Mouse (Mus musculus) kidney, postnatal 0 days (tissue): ENCODE results near the gene Slc1a2. TPM values are rescaled to one million over a fixed set of nuclear protein-coding genes. Genes with fewer than 3 reads are reported as not detected.

Source experiments
- ATAC-seq: fragments of 200-750 bp; cut with Nextera tagmentation; replicated peaks from 2 replicates; pipeline ENCODE4 v1.8.0; 2017; ENCODE audit warnings: low read depth, moderate number of reproducible peaks, moderate TSS enrichment, moderate library complexity; ENCODE audit not compliant: low FRiP score
- DNase-seq: peaks from one replicate; pipeline ENCODE4 v3.0.0-alpha.2; 2016; ENCODE audit warnings: low spot score
- H3K27ac ChIP-seq: fragments of 300-500 bp; sonication (generic); 2 replicates; pipeline ENCODE4 v1.5.1; 2014; ENCODE audit warnings: mild to moderate bottlenecking
- H3K27me3 ChIP-seq: fragments of 300-500 bp; sonication (generic); 2 replicates; pipeline ENCODE4 v1.6.1; 2014; ENCODE audit warnings: low read length, mixed read lengths; ENCODE audit not compliant: insufficient read depth
- H3K36me3 ChIP-seq: fragments of 300-500 bp; sonication (generic); 2 replicates; pipeline ENCODE4 v1.6.1; 2014; ENCODE audit warnings: low read length, mixed read lengths; ENCODE audit not compliant: insufficient read depth
- H3K4me1 ChIP-seq: fragments of 300-500 bp; sonication (generic); replicated peaks from 2 replicates; pipeline ENCODE4 v1.6.1; 2014; ENCODE audit warnings: antibody characterized with exemption, low read length, mixed read lengths; ENCODE audit not compliant: insufficient read depth
- H3K4me2 ChIP-seq: fragments of 300-500 bp; sonication (generic); 2 replicates; pipeline ENCODE4 v1.6.1; 2014; ENCODE audit warnings: mild to moderate bottlenecking, low read length, moderate library complexity, mixed read lengths
- H3K4me3 ChIP-seq: fragments of 300-500 bp; sonication (generic); replicated peaks from 2 replicates; pipeline ENCODE4 v1.5.1; 2014; ENCODE audit warnings: low read depth, low read length
- H3K9ac ChIP-seq: fragments of 300-500 bp; sonication (generic); 2 replicates; pipeline ENCODE4 v1.6.1; 2014; ENCODE audit warnings: low read depth, low read length
- H3K9me3 ChIP-seq: fragments of 300-500 bp; sonication (generic); replicated peaks from 2 replicates; pipeline ENCODE4 v1.6.1; 2016; ENCODE audit warnings: low read length, inconsistent platforms, mixed read lengths
- CTCF ChIP-seq: IDR thresholded peaks from 2 replicates; pipeline ENCODE4 v1.5.1; 2016; ENCODE audit warnings: antibody characterized with exemption, low read depth, mild to moderate bottlenecking, moderate library complexity
- WGBS: fragments of 180-500 bp; shearing (Covaris S2); extraction: QIAGEN DNeasy Blood & Tissue Kit; methylation state at CpG from one replicate; pipeline ENCODE4 v1.1.7; 2014; 5-methylcytosine and 5-hydroxymethylcytosine counted together
- polyA plus RNA-seq: library from polyadenylated mRNA; unstranded; fragments of >200 nt; fragmentation: Nextera tagmentation; extraction: Ambion mirVana; gene quantifications from 2 replicates; pipeline ENCODE4 v1.2.1, GENCODE M21; 2015

Slc1a2 gene
- polyA plus RNA-seq, 1 experiment from 2014 or later: 0.13 TPM

DNA sequence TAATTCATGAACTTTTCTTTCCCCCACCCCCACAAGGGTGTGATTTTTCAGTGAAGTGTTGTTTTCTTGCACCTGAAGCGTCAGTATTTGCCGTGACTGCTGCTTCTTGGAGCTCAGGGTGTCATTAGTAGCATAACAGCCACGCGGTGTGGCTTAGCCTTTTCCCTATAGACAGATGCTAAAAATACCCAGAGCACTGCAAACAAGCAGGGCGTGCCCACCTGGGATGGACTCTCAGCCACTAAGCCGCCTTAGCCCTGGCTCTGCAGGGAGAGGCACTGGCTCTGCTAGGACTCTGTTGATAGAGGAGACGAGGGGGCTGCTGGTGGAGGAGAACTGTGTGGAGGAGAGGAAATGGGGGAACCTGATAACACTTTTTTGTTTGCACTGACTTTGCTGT, 35.1 kb downstream of the Slc1a2 start:
- H3K27me3 ChIP-seq: no peaks in the 10 kb centered on the region
- no peak overlapping the region for H3K4me2 ChIP-seq
- no peaks in the 10 kb centered on the region for H3K4me1 ChIP-seq
- DNase-seq (no peak), ATAC-seq (no peak)
- H3K9ac ChIP-seq: no peak overlapping the region
- 58% methylated on average over 7 of the region's 7 CpGs for WGBS
- no peak overlapping the region for H3K27ac ChIP-seq
- TF ChIP-seq CTCF: no peak
- no peaks in the 10 kb centered on the region for H3K36me3 ChIP-seq
- no peaks in the 10 kb centered on the region for H3K9me3 ChIP-seq
- H3K4me3 ChIP-seq: no peak overlapping the region

DNA sequence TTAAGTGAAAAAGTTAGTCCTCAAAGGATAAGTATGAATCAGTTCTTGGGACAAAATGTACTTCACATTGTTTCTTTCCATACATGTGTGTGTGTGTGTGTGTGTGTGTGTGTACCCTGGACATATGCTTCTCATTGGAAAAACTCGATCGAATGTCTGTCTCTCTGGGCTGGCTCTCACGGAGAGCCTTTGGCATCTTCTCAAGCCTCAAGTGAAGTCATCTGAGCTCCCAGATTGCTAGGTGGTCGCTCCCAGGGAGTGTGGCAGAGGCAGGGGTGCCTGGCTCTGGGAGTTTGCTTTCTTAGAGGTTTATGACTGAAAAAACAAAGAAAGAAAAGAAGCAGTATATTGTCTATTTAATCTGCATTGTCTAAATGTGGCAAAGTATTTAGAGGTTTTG, 36.3 kb downstream of the Slc1a2 start:
- H3K4me2 ChIP-seq: no peak overlapping the region
- no peak overlapping the region for H3K4me3 ChIP-seq
- DNase-seq: no peak
- 68% methylated on average over 4 of the region's 4 CpGs for WGBS
- no peaks in the 10 kb centered on the region for H3K9me3 ChIP-seq
- H3K36me3 ChIP-seq: no peaks in the 10 kb centered on the region
- H3K27ac ChIP-seq: no peak overlapping the region
- no peak for ATAC-seq
- TF ChIP-seq CTCF: no peak
- no peaks in the 10 kb centered on the region for H3K4me1 ChIP-seq
- no peaks in the 10 kb centered on the region for H3K27me3 ChIP-seq
- H3K9ac ChIP-seq: no peak overlapping the region

DNA sequence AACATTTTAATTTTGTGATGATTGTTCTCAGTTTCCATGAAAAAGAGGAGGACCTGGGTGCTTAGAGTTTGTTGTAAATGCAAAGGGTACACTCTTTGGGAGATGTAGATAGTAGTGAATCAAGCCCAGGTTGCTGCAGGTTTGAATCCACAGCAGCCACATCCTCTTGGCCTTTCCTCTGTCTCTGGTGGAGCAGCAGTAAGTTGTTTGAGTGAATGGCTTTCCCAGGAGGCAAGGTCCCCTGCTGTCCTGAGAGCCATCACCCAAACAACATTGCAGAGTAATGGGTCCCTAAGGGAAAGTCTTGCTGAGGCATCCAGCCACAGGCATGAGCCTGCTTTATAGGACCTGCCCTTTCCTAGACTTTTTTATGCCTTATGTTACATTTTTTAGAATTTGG, 37.1 kb downstream of the Slc1a2 start:
- ATAC-seq: no peak
- no peak overlapping the region for H3K9ac ChIP-seq
- no peak overlapping the region for H3K4me3 ChIP-seq
- H3K9me3 ChIP-seq: no peaks in the 10 kb centered on the region
- DNase-seq: no peak
- no peak for TF ChIP-seq CTCF
- H3K4me1 ChIP-seq: no peaks in the 10 kb centered on the region
- H3K27ac ChIP-seq: no peak overlapping the region
- H3K27me3 ChIP-seq: no peaks in the 10 kb centered on the region
- no peak overlapping the region for H3K4me2 ChIP-seq
- H3K36me3 ChIP-seq: no peaks in the 10 kb centered on the region

DNA sequence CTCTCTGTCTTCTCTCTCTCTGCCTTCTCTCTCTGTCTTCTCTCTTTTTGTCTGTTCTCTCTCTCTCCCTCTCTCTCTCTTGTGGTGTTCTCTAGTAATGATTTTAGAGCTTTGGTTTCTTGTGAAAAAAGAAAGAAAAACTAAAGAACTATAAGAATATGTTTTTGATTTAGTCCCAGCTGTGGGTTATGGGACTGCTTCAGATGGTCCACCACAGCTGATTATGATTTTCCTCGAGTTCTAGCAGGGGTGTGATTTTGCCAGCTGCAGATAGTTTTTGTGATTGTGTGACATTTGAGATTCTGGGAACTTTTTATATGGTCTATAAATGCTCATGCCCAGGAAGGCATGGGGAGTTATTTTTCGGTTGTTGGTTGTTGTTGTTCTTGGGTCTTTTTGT, 39.3 kb downstream of the Slc1a2 start:
- H3K27me3 ChIP-seq: no peaks in the 10 kb centered on the region
- DNase-seq (no peak), ATAC-seq (no peak)
- no peaks in the 10 kb centered on the region for H3K9me3 ChIP-seq
- H3K36me3 ChIP-seq: no peaks in the 10 kb centered on the region
- 57% methylated on average over 2 of the region's 2 CpGs for WGBS
- no peak overlapping the region for H3K27ac ChIP-seq
- no peak overlapping the region for H3K4me2 ChIP-seq
- no peak overlapping the region for H3K9ac ChIP-seq
- H3K4me1 ChIP-seq: no peaks in the 10 kb centered on the region
- no peak overlapping the region for H3K4me3 ChIP-seq
- TF ChIP-seq CTCF: no peak

DNA sequence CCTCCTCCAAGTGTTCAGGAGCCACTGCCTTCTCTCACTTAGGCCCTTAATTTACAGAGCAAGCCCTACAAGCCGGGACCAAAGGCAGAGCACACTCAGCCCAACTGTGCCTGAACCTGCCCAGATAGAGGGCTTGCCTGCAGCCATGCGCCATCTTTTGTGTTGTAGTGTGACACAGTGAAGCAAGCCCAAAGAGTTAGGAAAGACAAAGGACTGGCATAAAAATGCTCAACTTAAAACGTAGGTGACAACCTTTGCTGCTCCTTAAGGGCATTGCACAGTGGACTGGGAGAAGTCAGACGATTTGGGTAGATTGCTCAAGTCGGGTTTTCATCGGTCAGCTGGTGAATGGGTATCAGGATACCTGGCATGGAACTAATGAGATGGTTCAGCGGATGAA, 41.5 kb downstream of the Slc1a2 start:
- Histone ChIP-seq H3K27me3 (no peaks in the 10 kb centered on the region), H3K27ac (no peak overlapping the region), H3K36me3 (no peaks in the 10 kb centered on the region), H3K4me2 (no peak overlapping the region), H3K4me3 (no peak overlapping the region), H3K9ac (no peak overlapping the region), H3K9me3 (no peaks in the 10 kb centered on the region), H3K4me1 (no peaks in the 10 kb centered on the region)
- DNase-seq (no peak), ATAC-seq (no peak)
- no peak for TF ChIP-seq CTCF
- 94% methylated on average over 7 of the region's 7 CpGs for WGBS

DNA sequence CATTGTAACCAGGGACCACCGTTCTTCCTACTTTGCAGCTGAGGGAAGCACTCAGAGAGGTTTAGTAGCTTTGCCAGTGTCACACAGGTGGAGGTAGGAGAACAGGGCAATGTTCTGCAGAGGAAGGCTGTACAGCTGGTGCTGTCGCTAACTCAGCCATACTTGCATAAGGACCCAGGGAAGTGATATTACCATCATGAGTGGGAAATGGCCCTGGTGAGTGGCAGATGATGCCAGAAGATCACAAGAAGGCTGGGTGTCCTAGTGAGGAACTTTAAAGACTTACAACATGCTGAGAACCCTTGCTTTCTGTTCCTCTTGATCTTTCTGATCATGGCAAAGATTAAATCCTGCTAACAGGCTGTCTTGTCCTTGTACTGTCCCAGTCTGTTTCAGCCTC, 42.2 kb downstream of the Slc1a2 start:
- 98% methylated on average over 2 of the region's 2 CpGs for WGBS
- no peak overlapping the region for H3K4me3 ChIP-seq
- H3K9ac ChIP-seq: no peak overlapping the region
- no peak for TF ChIP-seq CTCF
- H3K4me2 ChIP-seq: no peak overlapping the region
- H3K9me3 ChIP-seq: no peaks in the 10 kb centered on the region
- no peak overlapping the region for H3K27ac ChIP-seq
- H3K27me3 ChIP-seq: no peaks in the 10 kb centered on the region
- no peak for ATAC-seq
- DNase-seq: no peak
- H3K36me3 ChIP-seq: no peaks in the 10 kb centered on the region
- no peaks in the 10 kb centered on the region for H3K4me1 ChIP-seq

DNA sequence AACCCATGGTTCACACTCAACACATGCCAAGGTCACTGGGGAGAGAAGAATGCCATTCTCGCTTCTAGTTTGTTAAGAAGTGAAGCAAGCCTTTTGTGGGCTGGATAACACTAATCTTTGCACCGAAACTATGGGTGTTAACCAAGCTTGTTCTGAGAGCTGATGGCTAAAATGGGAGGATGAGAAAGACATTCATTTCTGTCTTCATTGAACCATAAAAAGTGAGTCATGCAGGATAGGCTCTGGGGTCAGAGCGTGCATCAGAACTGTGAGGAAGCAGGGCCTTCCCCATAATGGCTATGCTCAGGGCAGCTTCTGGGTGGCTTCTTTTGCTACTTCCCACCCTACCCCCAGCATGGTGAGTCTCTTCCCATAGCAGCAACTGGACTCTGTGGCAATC, 42.9 kb downstream of the Slc1a2 start:
- TF ChIP-seq CTCF: no peak
- no peak overlapping the region for H3K4me3 ChIP-seq

More for the DNA sequence above, 42.9 kb downstream of the Slc1a2 start:
- H3K4me1 ChIP-seq: no peaks in the 10 kb centered on the region
- H3K27ac ChIP-seq: no peak overlapping the region
- DNase-seq (no peak), ATAC-seq (no peak)
- WGBS: 83% methylated on average over 3 of the region's 3 CpGs
- H3K36me3 ChIP-seq: no peaks in the 10 kb centered on the region
- H3K4me2 ChIP-seq: no peak overlapping the region
- no peak overlapping the region for H3K9ac ChIP-seq
- H3K27me3 ChIP-seq: no peaks in the 10 kb centered on the region
- H3K9me3 ChIP-seq: no peaks in the 10 kb centered on the region
